Mouse (Mus musculus): ENCODE data around the gene Zfp36l1.

The Zfp36l1 gene

DNA sequence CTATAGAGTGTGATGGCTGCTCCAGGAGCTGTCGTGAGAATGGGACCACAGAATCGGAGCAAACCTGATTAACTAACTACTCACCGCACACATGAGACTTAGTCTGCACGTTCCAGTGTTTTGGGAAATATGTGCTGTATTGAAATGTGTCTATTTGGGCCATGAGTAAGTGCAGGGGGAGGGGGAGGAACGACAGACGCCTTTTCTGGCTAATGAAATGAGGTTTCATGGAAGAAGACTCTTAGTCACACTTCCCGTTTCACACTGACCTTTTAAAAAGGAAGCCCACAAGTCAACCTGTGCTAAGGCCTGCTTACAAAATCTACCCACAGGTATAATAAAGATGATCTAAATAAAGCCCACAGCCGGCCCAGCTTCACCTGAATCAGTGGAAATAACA lies 47.8 kb downstream of the Zfp36l1 start:
- DNase-seq: no peak

GRCm38 (mm10) chr12:80064306-80064705 lies 48.5 kb downstream of the Zfp36l1 start:
- DNase-seq: no peak

DNA sequence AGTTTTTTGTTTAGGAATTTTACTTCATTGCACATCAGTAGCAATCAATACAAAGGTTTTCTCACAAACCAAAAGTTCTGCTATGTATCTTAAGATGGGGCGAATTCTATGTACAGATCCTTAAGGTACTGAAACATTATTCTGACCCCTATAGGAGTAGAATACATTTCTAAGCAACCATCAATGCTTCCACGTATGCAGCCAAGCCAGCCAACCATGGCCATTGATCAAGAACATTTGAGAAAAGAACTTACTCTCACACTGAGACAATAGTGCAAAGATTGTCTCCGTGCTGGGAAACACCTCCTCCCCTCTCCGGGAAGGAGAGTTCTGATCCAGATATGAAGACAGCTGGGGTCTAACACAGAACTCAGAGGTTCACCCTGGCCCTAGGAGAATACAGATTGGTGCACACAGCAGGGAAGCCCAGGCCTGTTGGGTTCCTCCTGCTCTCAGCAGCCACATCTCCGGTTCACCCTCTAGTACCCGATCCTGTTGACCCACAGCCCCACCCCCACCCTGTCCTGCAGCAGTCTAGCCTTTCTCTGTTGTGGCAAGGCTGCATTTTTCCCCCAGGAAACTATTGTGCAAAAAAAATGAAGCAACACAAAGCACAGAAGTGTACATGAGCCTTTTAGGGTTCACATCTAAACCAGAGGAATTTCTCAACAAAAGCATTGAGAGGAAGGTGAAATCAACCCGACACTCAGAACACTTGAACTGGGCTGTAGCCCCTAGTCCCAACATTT lies 49.2 kb downstream of the Zfp36l1 start:
- DNase-seq: no peak

DNA sequence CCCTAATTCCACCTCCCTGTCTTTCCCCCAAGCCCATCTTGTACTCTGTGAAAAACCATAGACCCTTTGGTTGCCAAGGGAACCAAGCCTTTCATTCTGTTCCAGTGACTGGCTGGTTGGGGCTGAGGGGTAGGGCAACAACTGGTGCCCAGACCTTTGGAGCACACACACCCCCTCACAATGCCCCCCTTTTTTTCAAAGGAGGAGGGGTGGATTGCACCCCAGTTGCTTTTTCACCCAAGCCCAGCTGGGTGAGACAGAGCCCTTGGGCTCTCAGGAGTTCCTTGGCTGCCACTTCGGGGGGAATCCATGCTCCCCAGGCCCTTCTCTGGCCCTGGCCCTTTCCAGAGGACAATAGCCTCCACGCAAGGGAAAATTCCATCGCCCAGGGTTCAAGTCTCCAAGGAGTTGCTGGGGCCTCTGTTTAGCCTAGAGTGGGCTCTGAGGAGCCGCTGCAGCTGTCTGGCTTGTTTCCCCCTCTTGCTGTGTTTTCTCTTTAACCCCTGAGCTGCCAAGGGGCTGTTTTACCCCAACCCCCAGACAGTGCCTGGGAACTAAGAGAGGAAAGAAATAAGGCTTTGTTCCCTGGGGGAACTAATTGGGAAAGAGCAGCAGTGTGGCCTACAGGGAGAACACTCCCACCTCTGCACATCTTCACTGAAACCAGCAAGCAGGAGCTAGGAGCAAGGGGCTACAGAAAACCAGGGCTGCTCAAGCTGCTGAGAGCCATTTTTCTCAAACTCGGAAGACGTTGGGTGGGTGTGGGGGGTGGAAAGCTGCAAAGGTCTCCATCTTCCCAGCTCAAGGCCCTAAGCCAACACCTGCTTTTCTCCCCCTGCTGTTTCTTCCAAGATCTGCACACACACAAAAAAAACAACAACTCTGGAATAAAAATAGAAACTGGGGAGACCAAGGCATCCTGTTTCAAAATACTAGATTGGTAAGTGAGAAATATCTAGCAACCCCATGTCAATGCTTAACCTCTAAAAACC lies 50.1 kb downstream of the Zfp36l1 start:
- no peak for DNase-seq

DNA sequence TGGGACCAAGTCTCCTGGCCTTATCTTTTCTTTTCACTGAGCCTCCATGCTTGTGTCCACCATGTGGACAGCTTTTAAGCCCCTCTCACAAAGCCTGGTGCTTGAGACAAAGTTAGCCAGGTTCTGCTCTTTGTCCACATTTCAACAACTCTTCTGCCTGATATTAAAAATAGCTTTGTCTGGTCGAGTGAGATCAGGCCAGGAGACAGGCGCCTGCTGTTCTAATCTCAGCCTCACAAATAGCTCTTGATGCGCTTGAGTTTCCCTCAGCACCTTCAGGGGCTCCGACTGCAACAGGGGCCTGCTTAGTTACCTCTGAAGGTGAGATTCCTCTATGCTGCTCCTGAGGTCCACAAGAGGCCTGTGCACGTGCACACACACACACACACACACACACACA lies 51.0 kb downstream of the Zfp36l1 start:
- no peak for DNase-seq

DNA sequence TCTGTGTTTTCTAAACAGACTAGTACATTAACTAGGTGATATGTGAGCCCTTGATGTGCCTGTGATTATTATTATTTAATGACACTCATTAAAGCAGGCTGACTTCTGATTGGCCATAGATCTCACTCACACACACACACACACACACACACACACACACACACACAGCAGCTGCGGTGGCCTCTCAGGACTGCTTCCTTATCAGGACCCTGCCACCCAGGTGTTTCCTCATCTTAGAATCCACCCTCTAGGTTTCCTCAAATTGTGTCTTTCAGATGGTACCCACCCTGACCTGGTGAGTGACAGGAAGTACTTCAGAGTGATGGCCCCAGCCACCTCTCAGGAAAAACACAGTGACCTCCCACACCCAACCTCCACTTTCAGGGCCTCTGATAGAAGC lies 52.0 kb downstream of the Zfp36l1 start:
- peak; percentile 29 for DNase-seq

GRCm38 (mm10) chr12:80060338-80060737 lies 52.5 kb downstream of the Zfp36l1 start:
- peak; percentile 56 for DNase-seq

- DNase-seq: peak; percentile 71
Measured at GRCm38 (mm10) chr12:80059773-80060328, 53.0 kb downstream of the Zfp36l1 start.

All from kidney, adult 9 months (tissue).